Mouse (Mus musculus): ENCODE measurements around the gene Calm4. TPM values are rescaled to one million over a fixed set of nuclear protein-coding genes. Genes with fewer than 3 reads are reported as not detected.

The Calm4 gene
- total and polyA plus RNA-seq, 2 experiments from 2014 or later: not detected

GRCm38 (mm10) chr13:3805132-3805531 is 32.4 kb upstream of the Calm4 start:
- Histone ChIP-seq H3K9me3 (ENCODE audit: low read length) (no peaks in the 10 kb centered on the region), H3K4me2 (ENCODE audit: low read depth) (no peak overlapping the region), H3K4me3 (ENCODE audit: low read depth, low read length) (no peak overlapping the region), H3K36me3 (ENCODE audit: insufficient read depth) (no peaks in the 10 kb centered on the region), H3K27me3 (ENCODE audit: insufficient read depth, low read length) (no peaks in the 10 kb centered on the region), H3K27ac (ENCODE audit: low read depth, low read length) (no peak overlapping the region), H3K4me1 (ENCODE audit: insufficient read depth) (no peaks in the 10 kb centered on the region), H3K9ac (no peak overlapping the region)
- 58% methylated on average over 2 of the region's 2 CpGs for WGBS
- DNase-seq: no peak
- no peak for TF ChIP-seq CTCF (IDR thresholded peaks at IDR 0.05; ENCODE audit: low read depth)
- no peak for ATAC-seq

GRCm38 (mm10) chr13:3805638-3806037 is 31.9 kb upstream of the Calm4 start:
- TF ChIP-seq CTCF (IDR thresholded peaks at IDR 0.05; ENCODE audit: low read depth): no peak

GRCm38 (mm10) chr13:3807131-3807827 is 30.3 kb upstream of the Calm4 start:
- no peaks in the 10 kb centered on the region for H3K27me3 ChIP-seq (ENCODE audit: insufficient read depth, low read length)
- TF ChIP-seq CTCF (IDR thresholded peaks at IDR 0.05; ENCODE audit: low read depth): no peak
- H3K4me3 ChIP-seq (ENCODE audit: low read depth, low read length): no peak overlapping the region
- H3K36me3 ChIP-seq (ENCODE audit: insufficient read depth): no peaks in the 10 kb centered on the region
- no peak overlapping the region for H3K27ac ChIP-seq (ENCODE audit: low read depth, low read length)
- H3K9me3 ChIP-seq (ENCODE audit: low read length): no peaks in the 10 kb centered on the region
- no peak overlapping the region for H3K4me2 ChIP-seq (ENCODE audit: low read depth)
- WGBS: 63% methylated on average over 7 of the region's 7 CpGs
- H3K9ac ChIP-seq: no peak overlapping the region
- DNase-seq (no peak), ATAC-seq (no peak)
- H3K4me1 ChIP-seq (ENCODE audit: insufficient read depth): no peaks in the 10 kb centered on the region

More at GRCm38 (mm10) chr13:3805638-3806037, 31.9 kb upstream of the Calm4 start:
- ATAC-seq (no peak), DNase-seq (no peak)
- Histone ChIP-seq H3K4me3 (ENCODE audit: low read depth, low read length) (no peak overlapping the region), H3K36me3 (ENCODE audit: insufficient read depth) (no peaks in the 10 kb centered on the region), H3K9ac (no peak overlapping the region), H3K4me2 (ENCODE audit: low read depth) (no peak overlapping the region), H3K9me3 (ENCODE audit: low read length) (no peaks in the 10 kb centered on the region), H3K27me3 (ENCODE audit: insufficient read depth, low read length) (no peaks in the 10 kb centered on the region), H3K27ac (ENCODE audit: low read depth, low read length) (no peak overlapping the region), H3K4me1 (ENCODE audit: insufficient read depth) (no peaks in the 10 kb centered on the region)
- WGBS: 81% methylated on average over 5 of the region's 5 CpGs

- TF ChIP-seq CTCF (IDR thresholded peaks at IDR 0.05; ENCODE audit: low read depth): no peak
- WGBS: 80% methylated on average over 5 of the region's 5 CpGs
- Histone ChIP-seq H3K36me3 (ENCODE audit: insufficient read depth) (no peaks in the 10 kb centered on the region), H3K27me3 (ENCODE audit: insufficient read depth, low read length) (no peaks in the 10 kb centered on the region), H3K4me2 (ENCODE audit: low read depth) (no peak overlapping the region), H3K4me3 (ENCODE audit: low read depth, low read length) (no peak overlapping the region), H3K4me1 (ENCODE audit: insufficient read depth) (no peaks in the 10 kb centered on the region), H3K9me3 (ENCODE audit: low read length) (no peaks in the 10 kb centered on the region), H3K9ac (no peak overlapping the region), H3K27ac (ENCODE audit: low read depth, low read length) (no peak overlapping the region)
- ATAC-seq (no peak), DNase-seq (no peak)
These were observed 19.4 kb upstream of the Calm4 start for GRCm38 (mm10) chr13:3818012-3818739.

GRCm38 (mm10) chr13:3818740-3819076 is 18.8 kb upstream of the Calm4 start:
- Histone ChIP-seq H3K36me3 (ENCODE audit: insufficient read depth) (no peaks in the 10 kb centered on the region), H3K4me1 (ENCODE audit: insufficient read depth) (no peaks in the 10 kb centered on the region), H3K27me3 (ENCODE audit: insufficient read depth, low read length) (no peaks in the 10 kb centered on the region), H3K4me2 (ENCODE audit: low read depth) (no peak overlapping the region), H3K4me3 (ENCODE audit: low read depth, low read length) (no peak overlapping the region), H3K9me3 (ENCODE audit: low read length) (no peaks in the 10 kb centered on the region), H3K9ac (no peak overlapping the region), H3K27ac (ENCODE audit: low read depth, low read length) (no peak overlapping the region)
- 94% methylated on average over 2 of the region's 2 CpGs for WGBS
- DNase-seq (no peak), ATAC-seq (no peak)
- TF ChIP-seq CTCF (IDR thresholded peaks at IDR 0.05; ENCODE audit: low read depth): no peak

GRCm38 (mm10) chr13:3822105-3822504 is 15.5 kb upstream of the Calm4 start:
- ATAC-seq (no peak), DNase-seq (no peak)
- no peaks in the 10 kb centered on the region for H3K9me3 ChIP-seq (ENCODE audit: low read length)
- H3K9ac ChIP-seq: no peak overlapping the region
- H3K27me3 ChIP-seq (ENCODE audit: insufficient read depth, low read length): no peaks in the 10 kb centered on the region
- no peak for TF ChIP-seq CTCF (IDR thresholded peaks at IDR 0.05; ENCODE audit: low read depth)
- 62% methylated on average over 4 of the region's 4 CpGs for WGBS
- no peaks in the 10 kb centered on the region for H3K4me1 ChIP-seq (ENCODE audit: insufficient read depth)
- H3K27ac ChIP-seq (ENCODE audit: low read depth, low read length): no peak overlapping the region
- no peaks in the 10 kb centered on the region for H3K36me3 ChIP-seq (ENCODE audit: insufficient read depth)
- H3K4me3 ChIP-seq (ENCODE audit: low read depth, low read length): no peak overlapping the region
- no peak overlapping the region for H3K4me2 ChIP-seq (ENCODE audit: low read depth)

GRCm38 (mm10) chr13:3825726-3826125 is 11.8 kb upstream of the Calm4 start:
- Histone ChIP-seq H3K36me3 (ENCODE audit: insufficient read depth) (no peaks in the 10 kb centered on the region), H3K9ac (no peak overlapping the region), H3K27me3 (ENCODE audit: insufficient read depth, low read length) (no peaks in the 10 kb centered on the region), H3K9me3 (ENCODE audit: low read length) (no peaks in the 10 kb centered on the region), H3K27ac (ENCODE audit: low read depth, low read length) (no peak overlapping the region), H3K4me2 (ENCODE audit: low read depth) (no peak overlapping the region), H3K4me3 (ENCODE audit: low read depth, low read length) (no peak overlapping the region), H3K4me1 (ENCODE audit: insufficient read depth) (no peaks in the 10 kb centered on the region)
- DNase-seq (no peak), ATAC-seq (no peak)
- no peak for TF ChIP-seq CTCF (IDR thresholded peaks at IDR 0.05; ENCODE audit: low read depth)

Measured in forebrain, postnatal 0 days (tissue).